Mouse (Mus musculus) urinary bladder, postnatal 10 days (tissue): ENCODE measurements around the gene R3hdml.
"Not testable (repeated sequence)": the region's sequence is repeated elsewhere in the genome, so short reads cannot be mapped to it uniquely, and the experiment has no call there.

Source experiments
- DNase-seq: peaks from one replicate; pipeline ENCODE4 v3.0.0; 2022; ENCODE audit warnings: low spot score

R3hdml gene

GRCm38 (mm10) chr2:163492018-163492417 is at the start of gene R3hdml:
Gene R3hdml, plus strand, starts transcription at chr2:163492318.
- no peak for DNase-seq

GRCm38 (mm10) chr2:163443543-163443942 is 48.6 kb upstream of the R3hdml start:
- no peak for DNase-seq

GRCm38 (mm10) chr2:163444017-163444416 is 48.1 kb upstream of the R3hdml start:
- DNase-seq = no peak

GRCm38 (mm10) chr2:163447375-163447774 is 44.7 kb upstream of the R3hdml start:
- no peak for DNase-seq

GRCm38 (mm10) chr2:163449276-163449675 is 42.8 kb upstream of the R3hdml start:
- DNase-seq = no peak

- no peak for DNase-seq
Measured at GRCm38 (mm10) chr2:163450668-163451295, 41.3 kb upstream of the R3hdml start.

GRCm38 (mm10) chr2:163452738-163453137 is 39.4 kb upstream of the R3hdml start:
- no peak for DNase-seq

- no peak for DNase-seq
Measured at GRCm38 (mm10) chr2:163453378-163453777, 38.7 kb upstream of the R3hdml start.

GRCm38 (mm10) chr2:163458539-163459265 is 33.4 kb upstream of the R3hdml start:
- DNase-seq = no peak

- DNase-seq = no peak
Measured at GRCm38 (mm10) chr2:163459380-163459779, 32.7 kb upstream of the R3hdml start.

- DNase-seq = no peak
Measured at GRCm38 (mm10) chr2:163460622-163461021, 31.5 kb upstream of the R3hdml start.

- DNase-seq = not testable (repeated sequence)
Measured at GRCm38 (mm10) chr2:163461307-163461706, 30.8 kb upstream of the R3hdml start.

GRCm38 (mm10) chr2:163462386-163462785 is 29.7 kb upstream of the R3hdml start:
- DNase-seq = no peak

- DNase-seq = no peak
Measured at GRCm38 (mm10) chr2:163462801-163463200, 29.3 kb upstream of the R3hdml start.

- DNase-seq = no peak
Measured at GRCm38 (mm10) chr2:163463251-163463769, 28.8 kb upstream of the R3hdml start.

- DNase-seq = no peak
Measured at GRCm38 (mm10) chr2:163463998-163464397, 28.1 kb upstream of the R3hdml start.

- no peak for DNase-seq
Measured at GRCm38 (mm10) chr2:163464562-163464961, 27.6 kb upstream of the R3hdml start.

- DNase-seq = no peak
Measured at GRCm38 (mm10) chr2:163466771-163467170, 25.3 kb upstream of the R3hdml start.

GRCm38 (mm10) chr2:163467585-163467984 is 24.5 kb upstream of the R3hdml start:
- no peak for DNase-seq

- DNase-seq = no peak
Measured at GRCm38 (mm10) chr2:163468866-163469265, 23.3 kb upstream of the R3hdml start.

- DNase-seq = no peak
Measured at GRCm38 (mm10) chr2:163469711-163470110, 22.4 kb upstream of the R3hdml start.

GRCm38 (mm10) chr2:163471136-163471535 is 21.0 kb upstream of the R3hdml start:
- DNase-seq = no peak

GRCm38 (mm10) chr2:163471710-163472465 is 20.2 kb upstream of the R3hdml start:
- DNase-seq = no peak
